Mouse (Mus musculus) lung, embryonic 16.5 days (tissue): ENCODE data around the gene Prkci. TPM values are rescaled to one million over a fixed set of nuclear protein-coding genes. Genes with fewer than 3 reads are reported as not detected.

Source experiments
- ATAC-seq: fragments of 200-750 bp; cut with Nextera tagmentation; 2 replicates; pipeline ENCODE4 v1.8.0; 2017; ENCODE audit warnings: low read depth, mild to moderate bottlenecking, moderate library complexity
- H3K27ac ChIP-seq: fragments of 300-500 bp; sonication (generic); 2 replicates; pipeline ENCODE4 v1.5.1; 2014; ENCODE audit warnings: mild to moderate bottlenecking, control low read depth, low read length
- H3K27me3 ChIP-seq: fragments of 300-500 bp; sonication (generic); 2 replicates; pipeline ENCODE4 v1.6.1; 2014; ENCODE audit warnings: low read depth, low read length, mixed read lengths; ENCODE audit not compliant: control insufficient read depth, insufficient read depth
- H3K36me3 ChIP-seq: fragments of 300-500 bp; sonication (generic); 2 replicates; pipeline ENCODE4 v1.6.1; 2014; ENCODE audit warnings: low read length; ENCODE audit not compliant: control insufficient read depth, insufficient read depth
- H3K4me1 ChIP-seq: fragments of 300-500 bp; sonication (generic); replicated peaks from 2 replicates; pipeline ENCODE4 v1.6.1; 2014; ENCODE audit warnings: low read length, mixed read lengths; ENCODE audit not compliant: control insufficient read depth, insufficient read depth
- H3K4me2 ChIP-seq: fragments of 300-500 bp; sonication (generic); 2 replicates; pipeline ENCODE4 v1.6.1; 2014; ENCODE audit warnings: low read depth, low read length, control low read depth
- H3K4me3 ChIP-seq: fragments of 300-500 bp; sonication (generic); 2 replicates; pipeline ENCODE4 v1.5.1; 2014; ENCODE audit warnings: mild to moderate bottlenecking, low read length, control low read depth
- H3K9ac ChIP-seq: fragments of 300-500 bp; sonication (generic); 2 replicates; pipeline ENCODE4 v1.6.1; 2014; ENCODE audit warnings: low read length, control low read depth
- H3K9me3 ChIP-seq: fragments of 300-500 bp; sonication (generic); 2 replicates; pipeline ENCODE4 v1.6.1; 2016; ENCODE audit warnings: low read length; ENCODE audit not compliant: control insufficient read depth
- WGBS: fragments of 180-500 bp; shearing (Covaris S2); extraction: QIAGEN DNeasy Blood & Tissue Kit; methylation state at CpG from one replicate; pipeline ENCODE4 v1.1.7; 2014; 5-methylcytosine and 5-hydroxymethylcytosine counted together
- polyA plus RNA-seq: library from polyadenylated mRNA; unstranded; fragments of >200 nt; fragmentation: Nextera tagmentation; extraction: Ambion mirVana; gene quantifications from 2 replicates; pipeline ENCODE4 v1.2.1, GENCODE M21; 2015

Prkci gene
- polyA plus RNA-seq, result 51.0 and 53.2 TPM in 2 replicates

GRCm38 (mm10) chr3:30995283-30995898 lies at the start of gene Prkci:
Prkci (plus strand) TSS chr3:30995747.
- WGBS, result under 1% methylated on average over 43 of the region's 50 CpGs
- no peaks in the 10 kb centered on the region for H3K36me3 ChIP-seq
- ATAC-seq, result peak; percentile 97

GRCm38 (mm10) chr3:30951652-30952051 lies 43.9 kb upstream of the Prkci start:
- WGBS, result 72% methylated on average over 3 of the region's 3 CpGs
- H3K27ac ChIP-seq, result no peak overlapping the region
- peaks cover 32% of the 10 kb centered on the region for H3K36me3 ChIP-seq
- H3K9ac ChIP-seq, result no peak overlapping the region
- ATAC-seq, result no peak
- H3K4me3 ChIP-seq, result no peak overlapping the region
- H3K4me1 ChIP-seq, result no peaks in the 10 kb centered on the region
- no peaks in the 10 kb centered on the region for H3K27me3 ChIP-seq
- H3K9me3 ChIP-seq, result no peaks in the 10 kb centered on the region
- no peak overlapping the region for H3K4me2 ChIP-seq

More at GRCm38 (mm10) chr3:30995283-30995898, at the start of gene Prkci:
- Histone ChIP-seq H3K4me3 (peak within 1 kb of the TSS; percentile 94), H3K4me1 (peaks cover 24% of the 10 kb centered on the region), H3K27me3 (no peaks in the 10 kb centered on the region), H3K27ac (peak within 1 kb of the TSS; percentile 83), H3K9me3 (no peaks in the 10 kb centered on the region; the same call in 1 of the 2 replicates), H3K9ac (peak within 1 kb of the TSS; percentile 97), H3K4me2 (peak within 1 kb of the TSS; percentile 63)

- 81% methylated on average over 12 of the region's 12 CpGs for whole genome bisulfite sequencing
- Histone ChIP-seq H3K27me3 (no peaks in the 10 kb centered on the region), H3K27ac (no peak overlapping the region), H3K4me3 (no peak overlapping the region), H3K9me3 (no peaks in the 10 kb centered on the region), H3K4me1 (no peaks in the 10 kb centered on the region), H3K9ac (no peak overlapping the region), H3K4me2 (no peak overlapping the region), H3K36me3 (peaks cover 29% of the 10 kb centered on the region)
- no peak for ATAC-seq
Measured at GRCm38 (mm10) chr3:30952273-30953070, 43.1 kb upstream of the Prkci start.

- H3K9me3 ChIP-seq, result no peaks in the 10 kb centered on the region
- no peak overlapping the region for H3K4me3 ChIP-seq
- no peak overlapping the region for H3K27ac ChIP-seq
- 88% methylated on average over 6 of the region's 6 CpGs for WGBS
- H3K36me3 ChIP-seq, result peaks cover 43% of the 10 kb centered on the region
- no peak for ATAC-seq
- H3K4me2 ChIP-seq, result no peak overlapping the region
- H3K27me3 ChIP-seq, result no peaks in the 10 kb centered on the region
- no peak overlapping the region for H3K9ac ChIP-seq
- no peaks in the 10 kb centered on the region for H3K4me1 ChIP-seq
Measured at GRCm38 (mm10) chr3:30956327-30956726, 39.2 kb upstream of the Prkci start.

- Histone ChIP-seq H3K9ac (no peak overlapping the region), H3K4me2 (no peak overlapping the region), H3K27me3 (no peaks in the 10 kb centered on the region), H3K27ac (no peak overlapping the region), H3K36me3 (peaks cover 52% of the 10 kb centered on the region), H3K4me3 (no peak overlapping the region), H3K9me3 (no peaks in the 10 kb centered on the region), H3K4me1 (no peaks in the 10 kb centered on the region)
- WGBS, result 69% methylated on average over 2 of the region's 2 CpGs
- ATAC-seq, result no peak
Measured at GRCm38 (mm10) chr3:30958709-30959108, 36.8 kb upstream of the Prkci start.

GRCm38 (mm10) chr3:30959868-30960831 lies 35.4 kb upstream of the Prkci start:
- Histone ChIP-seq H3K27ac (no peak overlapping the region), H3K4me2 (no peak overlapping the region), H3K9me3 (no peaks in the 10 kb centered on the region), H3K9ac (no peak overlapping the region), H3K4me3 (no peak overlapping the region), H3K27me3 (no peaks in the 10 kb centered on the region), H3K4me1 (no peaks in the 10 kb centered on the region), H3K36me3 (peaks cover 56% of the 10 kb centered on the region)
- ATAC-seq, result no peak
- 72% methylated on average over 7 of the region's 7 CpGs for WGBS

GRCm38 (mm10) chr3:30963100-30963499 lies 32.4 kb upstream of the Prkci start:
- WGBS, result 94% methylated on average over 4 of the region's 4 CpGs
- ATAC-seq, result no peak
- Histone ChIP-seq H3K4me1 (peaks cover 4% of the 10 kb centered on the region), H3K9ac (no peak overlapping the region), H3K27me3 (no peaks in the 10 kb centered on the region), H3K4me3 (no peak overlapping the region), H3K27ac (no peak overlapping the region), H3K36me3 (peaks cover 54% of the 10 kb centered on the region), H3K4me2 (no peak overlapping the region), H3K9me3 (no peaks in the 10 kb centered on the region)

GRCm38 (mm10) chr3:30964216-30964615 lies 31.3 kb upstream of the Prkci start:
- Histone ChIP-seq H3K9ac (no peak overlapping the region), H3K4me1 (peaks cover 7% of the 10 kb centered on the region), H3K9me3 (no peaks in the 10 kb centered on the region), H3K27ac (no peak overlapping the region), H3K4me2 (no peak overlapping the region), H3K27me3 (no peaks in the 10 kb centered on the region), H3K36me3 (peaks cover 48% of the 10 kb centered on the region), H3K4me3 (no peak overlapping the region)
- no peak for ATAC-seq
- WGBS, result 86% methylated on average over 3 of the region's 3 CpGs

GRCm38 (mm10) chr3:30965644-30966043 lies 29.9 kb upstream of the Prkci start:
- Histone ChIP-seq H3K27me3 (no peaks in the 10 kb centered on the region), H3K9ac (no peak overlapping the region), H3K27ac (no peak overlapping the region), H3K4me3 (no peak overlapping the region), H3K4me2 (no peak overlapping the region), H3K36me3 (peaks cover 37% of the 10 kb centered on the region), H3K4me1 (peaks cover 11% of the 10 kb centered on the region), H3K9me3 (no peaks in the 10 kb centered on the region)
- no peak for ATAC-seq
- 92% methylated on average over 13 of the region's 13 CpGs for WGBS
